Mouse (Mus musculus) gastrocnemius, postnatal 25 days (tissue): ENCODE data around the gene Dkkl1. TPM values are rescaled to one million over a fixed set of nuclear protein-coding genes. Genes with fewer than 3 reads are reported as not detected.
A peak's percentile ranks its signal among the peaks of the same experiment; 100 is the strongest.

Experiments used
- DNase-seq: peaks from one replicate; pipeline ENCODE4 v3.0.0; 2022
- total RNA-seq, 2 experiments: library from RNA; stranded (reverse); gene quantifications; 1 replicate in 1 of 2; 2 replicates in 1 of 2; pipeline ENCODE4 v1.2.3; 2021

Dkkl1 gene
- total RNA-seq, 2 experiments from 2014 or later: not detected

GRCm38 (mm10) chr7:45229459-45230203, 17.7 kb upstream of the Dkkl1 start:
- no peak for DNase-seq

GRCm38 (mm10) chr7:45229046-45229445, 17.1 kb upstream of the Dkkl1 start:
- no peak for DNase-seq

GRCm38 (mm10) chr7:45228548-45228947, 16.6 kb upstream of the Dkkl1 start:
- no peak for DNase-seq

- no peak for DNase-seq
Observed at GRCm38 (mm10) chr7:45226421-45226820, 14.5 kb upstream of the Dkkl1 start.

GRCm38 (mm10) chr7:45224826-45225225, 12.9 kb upstream of the Dkkl1 start:
- no peak for DNase-seq

- no peak for DNase-seq
Observed at GRCm38 (mm10) chr7:45221680-45222079, 9.7 kb upstream of the Dkkl1 start.

GRCm38 (mm10) chr7:45216442-45217183, 4.7 kb upstream of the Dkkl1 start:
- peak; percentile 49 for DNase-seq

- DNase-seq: no peak
Observed at GRCm38 (mm10) chr7:45215673-45216441, 3.9 kb upstream of the Dkkl1 start, which contains the start of gene Tead2. Gene Tead2, plus strand, starts transcription at chr7:45215753.

- DNase-seq: no peak
Observed at GRCm38 (mm10) chr7:45213708-45214107, 1.8 kb upstream of the Dkkl1 start.

- DNase-seq: no peak
Observed at GRCm38 (mm10) chr7:45212356-45212755, 409 bp upstream of the Dkkl1 start.

GRCm38 (mm10) chr7:45211070-45211469, 877 bp downstream of the Dkkl1 start:
- no peak for DNase-seq

GRCm38 (mm10) chr7:45208260-45208659, 3.7 kb downstream of the Dkkl1 start:
- no peak for DNase-seq

- DNase-seq: peak; percentile 79
Observed at GRCm38 (mm10) chr7:45204380-45205143, 7.4 kb downstream of the Dkkl1 start, which contains the start of gene Ccdc155. Gene Ccdc155, minus strand, starts transcription at chr7:45204892.

GRCm38 (mm10) chr7:45202654-45203053, 9.3 kb downstream of the Dkkl1 start:
- no peak for DNase-seq

GRCm38 (mm10) chr7:45198961-45199360, 13.0 kb downstream of the Dkkl1 start:
- DNase-seq: no peak

- DNase-seq: peak; percentile 60
Observed at GRCm38 (mm10) chr7:45198435-45198834, 13.5 kb downstream of the Dkkl1 start.

GRCm38 (mm10) chr7:45196994-45197393, 15.0 kb downstream of the Dkkl1 start:
- DNase-seq: no peak

- DNase-seq: no peak
Observed at GRCm38 (mm10) chr7:45196176-45196535, 15.8 kb downstream of the Dkkl1 start.

- peak; percentile 48 for DNase-seq
Observed at GRCm38 (mm10) chr7:45195341-45196175, 16.4 kb downstream of the Dkkl1 start.

GRCm38 (mm10) chr7:45193871-45194785, 17.8 kb downstream of the Dkkl1 start:
- DNase-seq: no peak
